Mouse (Mus musculus): ENCODE results near the gene Mogs.

GRCm38 (mm10) chr6:83121863-83122710, 6.8 kb downstream of the Mogs start:
- TF ChIP-seq POLR2AphosphoS5 (IDR thresholded peaks at IDR 0.05; ENCODE audit: borderline replicate concordance, low read depth, low read length): no peak
- TF ChIP-seq USF1 (IDR thresholded peaks at IDR 0.05; ENCODE audit: low read depth, low read length): no peak
- TF ChIP-seq CTCF (IDR thresholded peaks at IDR 0.05 in 2 of 3, conservative IDR thresholded peaks at IDR 0.05 in 1 of 3; ENCODE audit: control insufficient read depth in 1 of 3, insufficient read depth in 1 of 3, low read depth in 2 of 3, low read length in 3 of 3, poor library complexity in 1 of 3, severe bottlenecking in 1 of 3): no peak

All from MEL (cell line).